Mouse (Mus musculus): ENCODE results near the gene Mgat4b. TPM values are rescaled to one million over a fixed set of nuclear protein-coding genes. Genes with fewer than 3 reads are reported as not detected.

The Mgat4b gene
- total RNA-seq, 1 experiment from 2014 or later: 20.2 TPM

GRCm38 (mm10) chr11:50269885-50270284, 59.2 kb downstream of the Mgat4b start:
- no peak for ATAC-seq (replicated peaks; ENCODE audit: insufficient number of reproducible peaks, low FRiP score, low TSS enrichment, poor library complexity, severe bottlenecking)

DNA sequence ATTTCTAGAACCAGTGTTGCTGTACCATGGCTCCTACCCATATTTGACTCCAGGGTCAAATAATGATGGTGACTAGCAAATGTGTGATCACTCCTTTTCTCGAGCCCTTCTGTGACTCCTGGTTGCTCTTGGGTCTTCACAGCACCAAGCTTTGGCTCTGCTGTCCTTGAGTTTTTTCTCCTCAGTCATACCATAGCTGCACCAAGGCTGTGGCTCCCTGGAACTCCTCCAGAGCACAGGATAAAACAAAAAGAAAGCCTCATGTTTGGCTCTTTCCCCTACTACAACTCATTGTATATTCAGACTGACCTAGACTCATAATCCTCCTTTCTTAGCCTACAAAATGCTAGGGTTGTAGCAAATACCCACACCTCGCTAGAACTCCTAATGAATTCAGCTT, 62.1 kb downstream of the Mgat4b start:
- ATAC-seq (replicated peaks; ENCODE audit: insufficient number of reproducible peaks, low FRiP score, low TSS enrichment, poor library complexity, severe bottlenecking): no peak

DNA sequence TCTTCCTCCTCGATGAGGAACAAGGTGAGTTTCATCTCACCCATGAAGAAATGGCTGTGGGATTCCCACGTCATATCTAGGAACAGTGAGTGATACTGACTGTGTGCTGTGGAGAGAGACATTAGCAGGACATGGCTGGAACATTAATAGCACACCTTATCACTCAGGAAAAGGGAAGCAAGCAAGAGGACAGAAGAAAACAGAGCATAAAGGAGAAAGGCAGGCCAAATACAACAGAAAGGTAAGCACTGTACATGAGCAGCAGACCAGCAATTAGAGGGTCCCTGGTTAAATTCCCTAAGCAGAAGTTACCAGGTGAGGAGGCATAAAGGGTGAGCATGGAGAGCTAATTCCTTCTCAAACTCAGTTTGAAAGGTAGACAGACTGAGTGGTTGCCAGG, 64.4 kb downstream of the Mgat4b start:
- no peak for ATAC-seq (replicated peaks; ENCODE audit: insufficient number of reproducible peaks, low FRiP score, low TSS enrichment, poor library complexity, severe bottlenecking)

- ATAC-seq (replicated peaks; ENCODE audit: insufficient number of reproducible peaks, low FRiP score, low TSS enrichment, poor library complexity, severe bottlenecking): peak; percentile 87
Measured at GRCm38 (mm10) chr11:50275568-50276151, 65.0 kb downstream of the Mgat4b start.

GRCm38 (mm10) chr11:50277025-50277424, 66.3 kb downstream of the Mgat4b start:
- ATAC-seq (replicated peaks; ENCODE audit: insufficient number of reproducible peaks, low FRiP score, low TSS enrichment, poor library complexity, severe bottlenecking): no peak

DNA sequence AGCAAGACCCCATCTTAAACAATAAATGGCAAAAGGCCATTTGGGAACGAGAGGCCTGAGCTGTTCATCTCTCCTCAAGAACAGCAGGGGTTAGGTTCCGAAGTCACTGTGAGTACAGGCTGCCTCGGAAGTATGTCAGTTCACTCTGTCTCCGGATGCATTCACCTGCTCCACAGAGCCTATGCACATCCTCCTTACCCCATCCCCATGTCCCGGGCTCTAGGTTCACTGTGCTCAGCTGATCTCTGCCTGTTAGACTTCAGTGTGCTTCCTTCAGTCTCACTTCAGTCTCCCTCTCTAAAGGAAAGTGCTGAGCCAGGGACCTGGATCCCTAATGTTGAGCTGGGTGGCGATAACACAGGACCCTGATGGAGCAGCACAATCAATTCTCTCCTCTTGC, 67.0 kb downstream of the Mgat4b start:
- ATAC-seq (replicated peaks; ENCODE audit: insufficient number of reproducible peaks, low FRiP score, low TSS enrichment, poor library complexity, severe bottlenecking): no peak

DNA sequence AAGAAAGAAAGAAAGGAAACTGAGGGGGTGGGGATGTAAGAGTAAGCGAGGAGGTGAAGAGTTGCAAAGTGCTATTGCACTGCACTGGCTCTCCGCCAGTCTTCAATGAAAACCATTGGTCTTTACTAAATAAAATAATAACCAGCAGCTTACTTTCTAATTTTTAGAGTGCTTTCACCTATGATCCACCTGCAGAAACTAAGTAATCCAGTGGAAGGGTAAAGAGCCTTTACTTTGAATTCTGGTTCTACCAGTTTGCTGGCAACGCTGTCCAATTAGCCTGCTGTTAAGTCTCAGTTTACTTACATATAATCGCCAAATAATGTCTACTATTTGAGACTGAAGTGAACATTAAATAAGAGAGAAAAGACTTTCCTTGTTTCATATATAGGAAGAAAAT, 68.3 kb downstream of the Mgat4b start:
- ATAC-seq (replicated peaks; ENCODE audit: insufficient number of reproducible peaks, low FRiP score, low TSS enrichment, poor library complexity, severe bottlenecking): no peak

DNA sequence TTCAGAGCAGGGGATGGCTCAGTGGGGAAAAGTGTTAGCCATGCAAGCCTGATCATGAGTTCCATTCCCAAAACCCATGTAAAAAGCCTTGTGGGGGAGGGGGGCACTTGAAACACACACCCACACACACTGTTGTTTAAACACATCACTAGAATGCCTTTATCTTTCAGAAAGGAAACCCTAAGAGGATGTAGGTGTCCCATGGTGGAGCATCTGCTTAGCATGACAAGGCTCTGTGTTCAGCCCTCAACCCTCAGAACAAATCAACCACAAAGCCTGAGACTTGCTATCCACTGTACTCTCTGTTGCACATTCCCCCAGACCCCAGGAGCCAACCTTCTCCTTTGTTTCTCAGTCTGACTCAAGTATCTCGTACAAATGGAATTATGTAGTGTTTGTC, 69.4 kb downstream of the Mgat4b start:
- no peak for ATAC-seq (replicated peaks; ENCODE audit: insufficient number of reproducible peaks, low FRiP score, low TSS enrichment, poor library complexity, severe bottlenecking)

Other genes with a start within 250 kb of the Mgat4b start
- gene Rnf130, start 185.5 kb upstream of the Mgat4b start, total RNA-seq (2017): 335 to 628 TPM (median 575 TPM) in 3 replicates
- 34.9 to 89.4 TPM (median 86.4 TPM) in 3 replicates for gene Tbc1d9b, start 79.5 kb upstream of the Mgat4b start, total RNA-seq (2017)
- 2.0 to 4.1 TPM (median 3.3 TPM) in 3 replicates for gene Mrnip, start 36.4 kb upstream of the Mgat4b start, total RNA-seq (2017)
- 878 to 1,339 TPM (median 1,041 TPM) in 3 replicates for gene Sqstm1, start 63 bp upstream of the Mgat4b start, total RNA-seq (2017)
- gene Ltc4s, start 27.7 kb downstream of the Mgat4b start, total RNA-seq (2017): not detected in 3 replicates
- gene Maml1, start 81.4 kb downstream of the Mgat4b start, total RNA-seq (2017): 12.4 to 18.2 TPM (median 13.2 TPM) in 3 replicates
- 473 to 555 TPM (median 517 TPM) in 3 replicates for gene Canx, start 114.8 kb downstream of the Mgat4b start, total RNA-seq (2017)
- gene Cby3, start 143.6 kb downstream of the Mgat4b start, total RNA-seq (2017): not detected in 3 replicates
- 1,029 to 1,291 TPM (median 1,161 TPM) in 3 replicates for gene Hnrnph1, start 166.1 kb downstream of the Mgat4b start, total RNA-seq (2017)
- 47.8 to 49.7 TPM (median 48.4 TPM) in 3 replicates for gene Rufy1, start 220.2 kb downstream of the Mgat4b start, total RNA-seq (2017)